Mouse (Mus musculus): ENCODE results near the gene Fchsd2.
"Not testable (repeated sequence)": the region's sequence is repeated elsewhere in the genome, so short reads cannot be mapped to it uniquely, and the experiment has no call there.

The Fchsd2 gene

GRCm38 (mm10) chr7:101114328-101114727 lies 21.7 kb downstream of the Fchsd2 start:
- DNase-seq, result no peak

- DNase-seq, result no peak
These were observed 26.7 kb downstream of the Fchsd2 start for GRCm38 (mm10) chr7:101119391-101119790.

GRCm38 (mm10) chr7:101123579-101124347 lies 31.1 kb downstream of the Fchsd2 start:
- no peak for DNase-seq

- DNase-seq, result no peak
These were observed 35.1 kb downstream of the Fchsd2 start for GRCm38 (mm10) chr7:101127737-101128136.

- DNase-seq, result no peak
These were observed 35.9 kb downstream of the Fchsd2 start for GRCm38 (mm10) chr7:101128536-101128935.

- DNase-seq, result no peak
These were observed 38.0 kb downstream of the Fchsd2 start for GRCm38 (mm10) chr7:101130646-101131045.

GRCm38 (mm10) chr7:101131281-101131680 lies 38.6 kb downstream of the Fchsd2 start:
- peak in 1 of 2 experiments; percentile 11 for DNase-seq

GRCm38 (mm10) chr7:101133591-101133990 lies 40.9 kb downstream of the Fchsd2 start:
- DNase-seq, result no peak

- DNase-seq, result no peak
These were observed 41.5 kb downstream of the Fchsd2 start for GRCm38 (mm10) chr7:101134117-101134516.

GRCm38 (mm10) chr7:101138819-101139218 lies 46.2 kb downstream of the Fchsd2 start:
- no peak for DNase-seq

- DNase-seq, result no peak
These were observed 50.2 kb downstream of the Fchsd2 start for GRCm38 (mm10) chr7:101142907-101143306.

GRCm38 (mm10) chr7:101144222-101144621 lies 51.6 kb downstream of the Fchsd2 start:
- no peak for DNase-seq

- no peak for DNase-seq
These were observed 56.4 kb downstream of the Fchsd2 start for GRCm38 (mm10) chr7:101149039-101149438.

- DNase-seq, result not testable (repeated sequence)
These were observed 62.2 kb downstream of the Fchsd2 start for GRCm38 (mm10) chr7:101154883-101155282.

- no peak for DNase-seq
These were observed 62.6 kb downstream of the Fchsd2 start for GRCm38 (mm10) chr7:101155284-101155683.

- DNase-seq, result no peak
These were observed 67.6 kb downstream of the Fchsd2 start for GRCm38 (mm10) chr7:101160266-101160665.

- no peak for DNase-seq
These were observed 70.1 kb downstream of the Fchsd2 start for GRCm38 (mm10) chr7:101162781-101163180.

- DNase-seq, result no peak
These were observed 71.2 kb downstream of the Fchsd2 start for GRCm38 (mm10) chr7:101163878-101164277.

GRCm38 (mm10) chr7:101166568-101166967 lies 73.9 kb downstream of the Fchsd2 start:
- no peak for DNase-seq

- DNase-seq, result no peak
These were observed 77.8 kb downstream of the Fchsd2 start for GRCm38 (mm10) chr7:101170482-101170881.

- DNase-seq, result no peak
These were observed 78.3 kb downstream of the Fchsd2 start for GRCm38 (mm10) chr7:101171002-101171401.

GRCm38 (mm10) chr7:101173331-101173730 lies 80.7 kb downstream of the Fchsd2 start:
- DNase-seq, result no peak

GRCm38 (mm10) chr7:101178751-101179150 lies 86.1 kb downstream of the Fchsd2 start:
- no peak for DNase-seq

- no peak for DNase-seq
These were observed 98.8 kb downstream of the Fchsd2 start for GRCm38 (mm10) chr7:101191326-101191969.

Data from cerebellum, postnatal 25 days (tissue).